Mouse (Mus musculus) mesoderm, embryonic 11.5 days (tissue): ENCODE measurements around the gene Ddx24.
"Not testable (repeated sequence)": the region's sequence is repeated elsewhere in the genome, so short reads cannot be mapped to it uniquely, and the experiment has no call there.

ENCODE experiments used
- DNase-seq: peaks from one replicate; pipeline ENCODE4 v3.0.0-alpha.2; 2012; ENCODE audit warnings: low read depth, low spot score

The Ddx24 gene

GRCm38 (mm10) chr12:103425729-103426470 is at the start of gene Ddx24:
Gene Ddx24, minus strand, starts transcription at chr12:103425830.
- DNase-seq, result peak; percentile 97

- no peak for DNase-seq
These were observed 48.9 kb upstream of the Ddx24 start for GRCm38 (mm10) chr12:103474481-103474880.

DNA sequence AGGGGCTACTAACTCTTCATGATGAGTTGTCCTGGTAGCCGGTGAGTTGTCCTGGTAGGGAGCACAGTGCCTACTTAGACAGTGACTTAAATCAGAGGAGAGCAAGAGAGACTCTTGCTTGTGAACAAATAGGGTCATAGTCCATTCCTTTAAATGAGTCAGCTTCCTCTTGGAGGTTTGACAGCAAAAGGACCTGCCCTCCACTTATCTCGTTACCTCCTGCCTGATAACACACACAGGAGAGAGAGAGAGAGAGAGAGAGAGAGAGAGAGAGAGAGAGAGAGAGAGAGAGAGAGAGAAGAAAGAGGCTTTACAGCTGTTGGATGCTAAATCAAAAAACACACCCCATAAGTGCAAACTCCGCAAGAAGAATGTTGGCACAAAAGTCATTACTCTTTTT is 31.5 kb upstream of the Ddx24 start, which contains the start of gene Ifi27l2b:
Ifi27l2b (minus strand) TSS at position 84 of the 400 bp plus-strand sequence.
- DNase-seq, result no peak

GRCm38 (mm10) chr12:103456727-103457126 is 31.1 kb upstream of the Ddx24 start:
- DNase-seq, result not testable (repeated sequence)

GRCm38 (mm10) chr12:103453361-103453760 is 27.7 kb upstream of the Ddx24 start:
- DNase-seq, result no peak

GRCm38 (mm10) chr12:103445060-103445459 is 19.4 kb upstream of the Ddx24 start:
- DNase-seq, result no peak

- not testable (repeated sequence) for DNase-seq
These were observed 18.6 kb upstream of the Ddx24 start for GRCm38 (mm10) chr12:103444261-103444660.

- DNase-seq, result no peak
These were observed 17.9 kb upstream of the Ddx24 start, which contains the start of gene Ifi27l2a for GRCm38 (mm10) chr12:103443524-103443923. Gene Ifi27l2a, minus strand, starts transcription at chr12:103443680.

DNA sequence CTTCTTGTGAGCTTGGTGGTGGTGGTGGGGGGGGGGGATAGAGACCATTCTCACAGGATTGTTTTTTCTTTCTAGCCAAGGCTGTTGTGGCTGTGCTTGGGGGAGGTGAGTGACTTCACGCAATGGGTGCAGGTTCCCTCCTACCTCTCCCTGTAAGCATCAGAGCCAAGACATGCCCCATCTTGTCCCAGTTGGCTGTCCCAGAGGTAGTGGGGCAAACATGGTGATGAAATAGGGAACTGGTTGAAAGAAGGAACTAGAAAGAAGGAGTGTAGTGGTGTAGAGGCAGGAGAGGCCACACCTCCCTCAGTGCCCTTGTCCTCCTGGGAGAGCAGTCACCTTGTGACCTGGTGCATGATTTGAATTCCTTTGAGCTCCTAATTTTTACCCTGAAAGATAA is 12.0 kb upstream of the Ddx24 start:
- DNase-seq, result no peak

- DNase-seq, result no peak
These were observed 9.2 kb upstream of the Ddx24 start for GRCm38 (mm10) chr12:103434861-103435260.

DNA sequence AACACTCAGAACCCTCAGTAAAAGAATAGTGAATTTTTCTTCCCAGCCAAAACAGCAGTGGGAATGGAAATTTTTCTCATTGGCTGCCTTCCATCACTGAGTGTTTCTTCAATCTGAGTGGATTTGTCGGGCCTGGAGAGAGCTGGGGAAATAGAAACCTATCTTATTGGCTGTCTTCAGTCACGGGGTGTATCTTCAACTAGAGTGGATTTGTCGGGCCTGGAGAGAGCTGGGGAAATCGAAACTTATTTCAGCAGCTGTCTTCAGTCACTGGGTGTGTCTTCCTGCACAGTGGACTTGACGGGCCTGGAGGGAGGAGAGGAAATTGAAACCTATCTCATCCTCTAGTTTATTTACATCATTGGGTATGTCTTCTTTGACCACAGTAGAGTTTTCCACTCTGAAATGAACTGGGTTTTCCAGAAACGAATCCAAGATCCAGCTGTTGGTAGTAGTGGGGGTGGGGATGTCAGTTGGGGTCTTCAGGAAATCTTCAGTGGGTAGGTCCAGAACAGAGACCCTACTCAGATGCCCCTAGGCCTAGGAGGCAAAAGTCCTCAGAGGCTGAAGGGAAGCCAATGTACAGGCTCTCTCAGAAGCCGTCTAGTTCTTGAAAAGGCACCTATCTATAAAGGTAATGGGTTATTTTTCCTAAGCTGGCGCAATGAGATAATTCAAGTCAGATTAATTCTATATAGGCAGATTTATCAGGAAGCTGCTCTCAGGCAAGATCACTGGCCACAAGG is 8.5 kb upstream of the Ddx24 start, which contains the start of gene Ifi27:
Ifi27 (plus strand) TSS at position 226 of the 746 bp plus-strand sequence.
- DNase-seq, result no peak

GRCm38 (mm10) chr12:103433430-103433829 is 7.8 kb upstream of the Ddx24 start:
- DNase-seq, result no peak

GRCm38 (mm10) chr12:103426710-103427109 is 1.1 kb upstream of the Ddx24 start:
- no peak for DNase-seq

- no peak for DNase-seq
These were observed 458 bp downstream of the Ddx24 start for GRCm38 (mm10) chr12:103425016-103425728.

DNA sequence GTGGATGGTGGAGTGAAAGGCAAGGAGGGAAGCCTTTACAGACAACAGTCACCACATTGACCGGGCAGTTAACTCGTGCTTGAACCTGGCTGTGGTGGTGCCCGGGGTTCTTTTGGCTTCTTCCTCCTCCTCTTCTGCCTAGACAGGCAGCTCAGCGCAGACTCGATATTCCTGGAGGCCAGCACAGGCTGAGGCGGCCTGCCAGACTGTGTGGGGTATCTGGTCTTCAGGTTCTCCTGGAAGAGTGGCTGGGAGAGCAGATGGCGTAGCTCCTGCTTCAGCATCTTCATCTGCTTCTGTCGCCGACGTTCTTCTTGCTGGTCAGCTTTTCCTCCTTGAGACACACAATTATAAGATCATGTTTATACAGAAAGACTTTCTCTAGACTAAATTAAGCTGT is 17.5 kb downstream of the Ddx24 start:
- DNase-seq, result no peak

DNA sequence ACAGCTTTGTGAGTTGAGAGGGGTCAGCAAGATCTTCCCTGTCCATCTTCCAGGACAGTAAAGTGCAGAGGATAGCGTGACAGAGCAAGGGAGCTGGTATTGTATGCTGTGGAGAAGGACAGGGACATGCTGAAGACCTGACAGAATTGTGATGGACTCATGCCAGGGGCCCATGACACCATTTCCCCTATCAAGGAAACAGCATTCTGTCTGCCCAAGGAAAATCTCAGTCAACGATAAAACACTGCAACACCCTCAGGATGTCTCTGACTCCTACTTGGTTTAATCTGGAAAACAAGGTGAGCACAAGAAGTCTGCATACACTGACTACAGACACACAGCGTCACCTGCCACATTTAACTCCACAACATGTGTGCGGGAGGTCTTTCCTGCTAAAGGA is 17.9 kb downstream of the Ddx24 start, which contains the start of gene 9330161L09Rik:
9330161L09Rik (minus strand) TSS at position 101 of the 400 bp plus-strand sequence.
- DNase-seq, result no peak

DNA sequence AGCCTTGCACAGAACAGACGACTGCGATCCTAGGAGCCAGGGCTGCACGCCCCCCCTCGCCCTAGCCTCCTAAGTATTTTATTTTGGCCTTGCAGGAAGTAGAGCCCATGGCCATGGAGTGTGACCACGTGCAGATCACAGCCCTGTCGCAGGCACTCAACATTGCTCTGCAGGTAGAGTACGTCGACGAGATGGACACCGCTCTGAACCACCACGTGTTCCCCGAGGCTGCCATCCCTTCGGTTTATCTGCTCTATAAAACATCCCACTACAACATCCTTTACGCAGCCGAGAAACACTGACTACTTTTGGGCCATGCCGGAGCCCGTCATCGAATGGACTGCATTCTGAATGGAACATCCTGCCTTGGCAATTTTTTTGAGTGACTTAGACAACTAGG is 21.5 kb downstream of the Ddx24 start:
- DNase-seq, result no peak

DNA sequence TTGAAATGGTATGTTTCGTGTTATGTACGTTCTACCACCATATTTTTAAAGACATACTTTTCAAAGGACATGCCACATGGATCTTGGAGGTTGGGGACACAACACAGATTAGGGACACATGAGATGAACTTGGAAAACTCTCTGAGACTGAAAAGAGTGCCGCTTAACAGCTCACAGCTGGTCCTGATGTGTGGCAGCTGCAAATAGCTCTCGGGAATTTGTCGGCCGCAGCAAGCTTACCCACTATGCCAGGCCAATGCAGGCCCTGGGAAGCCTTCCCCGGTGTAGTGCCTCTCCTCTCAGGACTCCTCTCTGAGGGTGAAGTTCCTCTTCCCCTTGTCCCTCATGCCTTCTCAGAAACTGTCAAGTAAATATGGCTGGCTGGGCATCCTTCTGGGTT is 28.9 kb downstream of the Ddx24 start:
- DNase-seq, result no peak

DNA sequence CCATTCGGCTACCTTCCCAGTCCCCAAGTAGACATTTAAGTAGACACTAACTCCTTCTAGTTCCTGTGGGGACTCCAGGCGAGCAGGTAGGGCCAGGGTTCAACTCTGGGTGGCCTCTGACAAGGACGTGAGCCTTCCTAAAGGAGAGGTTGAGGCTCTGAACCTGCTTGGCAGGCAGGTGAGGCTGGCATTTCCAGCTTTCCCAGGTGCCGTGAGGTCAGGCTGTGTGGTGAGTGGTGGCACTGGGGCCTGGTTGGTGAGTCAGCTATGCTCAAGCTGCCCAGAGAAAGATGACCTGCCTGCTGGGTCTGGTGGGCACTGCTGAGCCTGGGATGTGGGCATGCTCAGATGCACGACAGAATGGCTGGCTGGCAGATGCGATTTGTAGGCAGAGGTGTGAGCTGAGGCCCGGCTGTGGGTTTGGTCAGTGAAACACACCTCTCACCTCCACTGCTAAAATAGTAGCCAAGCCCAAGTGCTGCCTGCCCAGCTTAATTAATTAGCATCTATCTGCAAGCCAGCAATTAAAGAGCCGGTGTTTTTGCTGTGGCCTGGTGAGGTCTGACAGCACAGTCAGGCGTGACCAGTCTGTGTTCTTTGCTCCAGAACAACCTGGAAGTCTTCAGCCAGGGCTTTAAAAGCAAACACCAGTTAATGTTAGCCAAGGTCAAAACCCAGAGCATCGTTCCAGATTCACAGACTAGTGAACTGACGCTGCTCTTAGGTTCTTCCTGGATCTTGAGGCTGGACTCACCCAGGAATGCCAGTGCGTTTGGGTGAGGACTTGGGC is 29.9 kb downstream of the Ddx24 start:
- no peak for DNase-seq

- DNase-seq, result no peak
These were observed 32.1 kb downstream of the Ddx24 start for GRCm38 (mm10) chr12:103393528-103393927.

DNA sequence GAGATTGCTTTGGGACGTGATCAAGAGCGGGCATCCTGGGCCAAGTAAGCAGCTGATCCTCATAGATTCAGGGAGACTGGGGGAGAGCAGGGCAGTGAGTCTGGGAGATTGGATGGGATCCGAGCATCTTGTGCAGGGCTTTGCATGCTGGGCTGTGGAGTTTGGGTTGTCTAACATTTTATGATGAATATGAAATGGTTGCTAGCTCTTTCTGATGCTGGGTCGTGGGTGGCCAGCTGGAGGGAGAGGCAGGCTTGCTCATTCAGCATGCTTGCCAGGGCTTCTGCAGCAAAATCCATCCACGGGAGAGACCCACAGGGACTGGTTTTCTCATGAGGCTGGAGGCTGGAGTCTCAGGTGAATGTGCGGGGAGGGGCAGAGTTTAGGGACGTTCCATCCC is 34.5 kb downstream of the Ddx24 start:
- no peak for DNase-seq
